Mouse (Mus musculus): Measurements from ENCODE around the gene Ldb2.

Ldb2 gene

DNA sequence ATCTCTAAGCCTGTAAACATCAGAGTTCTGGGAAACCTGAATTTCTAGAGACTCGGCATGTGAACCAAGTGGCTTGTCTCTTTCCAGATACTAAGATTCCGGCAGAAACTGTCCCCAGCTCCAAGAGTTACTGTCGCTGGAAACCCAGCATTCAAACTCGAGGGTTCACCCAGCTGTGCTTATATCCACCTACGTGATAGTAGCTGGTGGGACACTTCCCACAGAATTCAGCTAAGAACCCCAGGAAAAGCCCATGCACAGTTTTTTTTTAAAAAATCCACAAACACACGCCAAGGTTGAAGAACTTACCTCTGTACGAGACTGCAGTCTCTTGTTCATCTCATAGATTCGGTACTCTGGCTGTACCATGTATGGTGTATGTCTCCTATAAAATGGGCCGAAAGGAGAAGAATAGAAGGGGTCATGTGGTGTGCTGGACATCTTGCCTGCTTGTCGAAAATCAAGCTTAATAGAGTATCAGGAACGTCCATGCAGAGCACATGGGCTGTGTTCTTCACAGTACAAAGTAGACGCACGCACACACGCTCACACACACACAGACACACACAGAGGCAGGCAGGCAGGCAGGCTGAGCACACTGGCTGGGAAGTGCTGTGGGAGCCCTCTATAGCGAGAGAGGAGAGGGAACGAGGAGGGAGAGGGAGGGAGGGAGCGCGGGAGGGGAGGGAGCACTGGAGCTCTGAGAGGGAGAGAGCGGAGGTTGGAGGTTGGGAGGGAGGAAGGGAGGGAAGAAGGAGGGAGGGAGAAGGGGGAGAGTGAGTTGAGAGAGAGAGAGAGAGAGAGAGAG is at the start of gene Ldb2:
TSS of gene Ldb2 (minus strand) at position 628 of the 808 bp plus-strand sequence.
- DNase-seq (ENCODE audit: low spot score): peak; percentile 51

DNA sequence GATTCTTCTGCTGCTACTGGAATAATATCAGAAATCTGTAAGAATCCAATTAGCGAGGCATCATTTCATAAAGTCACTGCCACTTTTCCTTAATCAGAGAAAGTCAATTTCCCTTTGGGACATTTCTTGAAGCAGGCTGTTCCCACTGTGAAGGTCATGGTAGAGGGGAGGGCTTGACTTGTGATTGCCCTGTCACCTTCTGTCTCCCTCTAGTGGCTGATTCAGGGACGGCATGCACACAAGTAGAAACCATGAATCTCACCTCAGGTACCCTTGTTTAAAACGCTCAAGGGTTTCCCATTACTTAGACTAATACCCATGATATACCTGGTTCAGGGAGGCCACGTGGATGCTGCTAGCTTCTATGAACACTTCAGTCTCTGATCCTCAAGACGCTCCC is 31.8 kb upstream of the Ldb2 start:
- peak; percentile 22 for DNase-seq (ENCODE audit: low spot score)

DNA sequence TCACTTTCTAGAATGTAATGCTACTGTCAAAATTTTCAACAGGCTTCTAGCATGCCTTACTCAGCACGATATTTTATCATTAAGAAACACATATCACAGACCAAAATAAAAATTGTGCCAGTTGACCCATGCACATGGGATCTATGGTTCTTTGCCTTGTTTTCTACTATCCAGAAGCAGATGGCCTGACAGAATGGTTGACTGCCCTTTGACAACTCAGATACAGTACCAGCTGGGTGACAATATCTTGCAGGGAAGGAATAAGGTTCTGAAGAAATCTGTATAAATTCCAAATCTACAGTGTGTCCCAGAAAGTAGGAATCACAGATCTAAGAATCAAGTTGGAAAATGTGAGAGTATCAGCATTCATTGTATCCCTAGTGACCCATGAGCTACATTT is 16.0 kb upstream of the Ldb2 start:
- no peak for DNase-seq (ENCODE audit: low spot score)

DNA sequence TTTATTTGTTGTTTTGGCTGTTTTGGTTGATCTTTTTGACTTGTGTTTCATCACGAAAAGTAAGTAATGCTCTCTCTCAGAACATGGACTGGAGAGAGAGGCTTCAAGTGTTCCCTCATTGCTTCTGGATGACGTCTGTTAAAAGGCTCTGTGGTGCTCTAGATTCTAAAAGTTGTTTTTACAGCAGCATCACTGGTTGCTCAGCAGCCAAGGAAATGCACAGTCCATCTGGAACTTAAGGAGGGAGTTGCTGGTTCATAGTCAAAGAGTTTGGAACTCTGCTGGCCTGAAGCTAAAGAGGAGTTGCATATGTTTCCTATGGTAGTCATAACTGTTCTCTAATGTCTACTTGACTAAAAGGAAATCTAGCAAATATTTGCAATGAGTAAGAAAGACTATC is 6.5 kb upstream of the Ldb2 start:
- no peak for DNase-seq (ENCODE audit: low spot score)

DNA sequence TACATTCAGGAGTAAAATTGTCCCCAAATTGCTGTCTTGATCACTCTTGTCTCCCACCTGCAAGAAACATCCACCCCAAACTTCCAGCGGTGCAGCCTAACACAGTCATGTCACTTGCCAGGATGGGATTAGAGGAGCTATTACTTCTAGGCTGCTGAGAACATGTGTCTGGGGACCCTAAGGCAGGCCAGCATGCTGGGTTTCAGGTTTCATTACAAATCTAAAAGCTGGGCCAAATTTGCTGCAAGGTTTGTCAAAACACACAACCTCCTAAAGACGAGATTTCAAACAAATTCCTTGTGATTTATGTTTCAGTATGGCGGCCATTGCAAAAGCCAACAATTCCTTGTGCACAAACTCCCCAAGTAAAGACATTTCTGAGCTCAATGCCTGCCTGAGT is 1.6 kb upstream of the Ldb2 start:
- DNase-seq (ENCODE audit: low spot score): no peak

DNA sequence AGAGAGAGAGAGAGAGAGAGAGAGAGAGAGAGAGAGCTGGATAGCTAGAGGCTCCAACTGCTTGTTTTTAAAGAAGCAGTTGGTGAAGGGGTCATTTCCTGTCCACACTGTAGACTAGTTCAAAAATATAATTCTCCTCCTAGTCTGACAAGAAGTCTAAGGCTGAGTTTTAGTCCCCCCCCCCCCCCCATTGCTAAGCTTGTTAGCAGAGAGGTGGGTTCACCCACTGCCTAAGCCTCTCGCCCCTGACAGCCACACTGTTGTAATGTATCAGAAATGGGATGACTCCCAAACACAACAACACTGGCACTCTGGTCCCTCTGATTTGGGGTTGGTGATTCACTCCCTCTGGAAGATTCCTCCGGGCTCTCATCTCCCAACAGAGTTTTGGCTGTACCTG is 381 bp upstream of the Ldb2 start:
- no peak for DNase-seq (ENCODE audit: low spot score)

DNA sequence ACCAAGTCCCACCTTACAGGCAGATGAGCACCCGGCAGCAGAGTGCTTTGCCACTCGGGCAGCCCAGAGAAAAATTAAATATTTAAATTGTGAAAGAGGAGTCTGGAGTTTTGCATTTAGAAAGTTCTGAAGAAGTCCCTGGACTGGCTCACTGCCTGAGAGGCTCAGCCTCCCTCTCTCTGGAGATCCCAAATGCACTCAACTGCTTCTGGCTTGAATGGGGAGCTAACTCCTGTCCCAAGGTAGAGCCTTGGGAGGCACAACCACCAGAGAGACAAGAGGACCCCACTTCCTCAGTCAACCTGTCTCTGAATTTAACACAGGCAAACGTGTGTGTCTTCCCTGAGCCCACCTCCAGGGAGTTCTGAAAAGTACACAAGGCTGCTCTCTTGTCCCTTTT is 987 bp downstream of the Ldb2 start:
- no peak for DNase-seq (ENCODE audit: low spot score)

DNA sequence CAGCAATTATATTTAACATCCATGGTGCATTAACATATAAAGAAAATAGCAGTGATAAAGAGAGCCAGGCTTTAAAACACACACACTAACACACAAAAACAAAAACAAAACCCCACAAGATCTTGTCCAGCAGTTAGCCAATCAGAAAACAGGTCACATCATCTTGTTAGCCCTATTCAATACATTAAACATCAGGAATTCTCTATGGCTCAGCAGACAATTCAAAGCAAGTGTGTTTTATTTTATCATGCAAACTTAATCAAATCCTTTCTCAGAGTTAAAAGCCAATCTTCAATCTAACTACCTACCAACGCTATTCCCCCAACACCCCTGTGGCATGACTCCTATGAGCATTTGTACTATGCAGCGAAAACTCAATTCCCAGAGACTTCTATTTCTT is 1.4 kb downstream of the Ldb2 start:
- DNase-seq (ENCODE audit: low spot score): no peak

DNA sequence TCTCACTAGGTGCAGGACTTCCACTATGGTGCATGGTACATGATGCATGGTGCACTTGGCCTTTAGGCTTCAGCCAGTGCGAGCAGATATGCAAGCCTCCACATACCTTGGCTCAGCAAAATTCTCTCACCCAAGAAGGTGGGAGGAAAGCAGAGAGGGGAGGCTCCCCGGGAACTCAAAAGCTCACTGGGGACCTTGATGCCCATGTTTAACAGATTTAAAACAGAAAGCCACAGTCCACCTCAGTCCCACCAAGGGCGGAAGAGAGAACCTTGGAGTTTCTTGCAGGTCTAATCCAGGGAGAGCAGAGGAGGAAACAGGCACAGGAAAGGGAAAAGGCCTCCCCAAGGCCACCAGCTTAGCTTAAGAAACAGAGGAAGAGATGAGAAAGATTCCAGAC is 14.9 kb downstream of the Ldb2 start:
- DNase-seq (ENCODE audit: low spot score): no peak

DNA sequence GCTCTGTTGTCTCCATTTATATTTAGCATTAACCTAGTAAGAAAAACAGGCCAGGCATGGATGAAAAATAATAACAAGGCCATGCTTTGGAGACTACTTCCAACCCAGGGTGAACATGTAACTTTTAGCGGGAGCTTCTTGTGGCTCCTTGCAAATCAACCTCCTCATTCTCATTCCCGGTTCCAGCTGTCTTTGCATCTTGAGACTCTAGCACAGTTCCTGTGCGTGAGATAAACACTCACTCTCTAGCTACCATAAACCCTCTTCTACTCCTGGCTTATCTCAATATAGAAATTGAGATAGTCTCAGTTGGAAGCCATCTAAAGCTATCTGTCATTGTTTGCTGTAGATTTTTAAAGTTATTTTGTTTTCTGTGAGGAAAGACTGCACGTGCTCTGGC is 20.1 kb downstream of the Ldb2 start:
- no peak for DNase-seq (ENCODE audit: low spot score)

DNA sequence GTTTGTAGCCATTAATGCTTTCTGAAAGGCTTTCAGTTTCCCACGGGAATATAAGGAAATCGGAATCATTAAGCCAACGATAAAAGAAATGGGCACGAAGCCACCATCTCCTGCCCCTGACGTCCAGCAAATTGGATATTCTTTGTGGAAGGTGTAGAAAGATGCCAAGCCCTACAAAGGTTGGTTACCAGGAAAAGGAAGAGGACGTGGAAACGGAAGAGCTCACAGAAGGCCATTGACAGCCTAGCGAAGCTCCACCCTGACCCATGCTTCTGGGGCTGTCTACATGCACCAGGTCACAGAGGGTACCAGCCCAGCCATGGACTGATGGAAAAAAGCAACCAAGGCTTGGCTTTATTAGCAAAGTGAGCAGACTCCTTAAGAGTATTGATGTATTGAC is 31.0 kb downstream of the Ldb2 start:
- DNase-seq (ENCODE audit: low spot score): no peak

DNA sequence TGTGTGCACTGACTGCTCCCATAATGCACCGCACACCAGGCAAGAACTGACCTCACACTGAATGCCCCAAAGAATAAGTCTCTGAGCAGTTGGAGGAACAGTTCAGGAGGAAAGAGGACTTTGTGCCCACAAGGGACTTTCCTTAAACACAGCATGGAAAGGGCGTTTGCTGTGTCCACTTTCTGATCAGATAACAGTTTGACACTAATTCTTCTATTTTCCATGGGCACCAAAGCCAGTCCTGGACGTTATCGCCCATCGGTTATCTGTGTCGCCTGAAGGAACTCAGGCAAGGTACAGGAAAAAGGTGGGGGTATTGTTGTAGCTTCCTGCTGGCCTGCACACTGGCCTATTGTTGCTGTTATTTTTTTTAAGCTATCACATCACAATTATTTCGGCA is 34.6 kb downstream of the Ldb2 start:
- no peak for DNase-seq (ENCODE audit: low spot score)

DNA sequence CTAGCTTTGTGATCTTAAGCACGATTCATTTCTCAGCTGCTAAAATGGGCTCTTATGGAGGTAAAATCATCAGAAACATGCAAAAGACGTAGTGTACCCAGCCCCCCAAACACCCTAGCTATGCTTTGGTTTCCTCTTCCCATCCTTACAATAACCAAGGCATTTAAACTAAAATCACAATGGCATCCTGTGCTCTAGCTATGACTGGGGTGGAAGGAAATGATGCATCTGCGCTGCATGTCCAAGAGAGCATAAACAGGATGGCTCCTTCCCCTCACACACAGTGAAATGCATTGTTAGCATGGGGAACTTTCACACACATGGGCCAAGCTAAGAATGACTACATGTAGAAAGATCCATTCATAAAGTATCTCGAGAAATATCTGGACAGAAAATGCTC is 40.3 kb downstream of the Ldb2 start:
- DNase-seq (ENCODE audit: low spot score): no peak

DNA sequence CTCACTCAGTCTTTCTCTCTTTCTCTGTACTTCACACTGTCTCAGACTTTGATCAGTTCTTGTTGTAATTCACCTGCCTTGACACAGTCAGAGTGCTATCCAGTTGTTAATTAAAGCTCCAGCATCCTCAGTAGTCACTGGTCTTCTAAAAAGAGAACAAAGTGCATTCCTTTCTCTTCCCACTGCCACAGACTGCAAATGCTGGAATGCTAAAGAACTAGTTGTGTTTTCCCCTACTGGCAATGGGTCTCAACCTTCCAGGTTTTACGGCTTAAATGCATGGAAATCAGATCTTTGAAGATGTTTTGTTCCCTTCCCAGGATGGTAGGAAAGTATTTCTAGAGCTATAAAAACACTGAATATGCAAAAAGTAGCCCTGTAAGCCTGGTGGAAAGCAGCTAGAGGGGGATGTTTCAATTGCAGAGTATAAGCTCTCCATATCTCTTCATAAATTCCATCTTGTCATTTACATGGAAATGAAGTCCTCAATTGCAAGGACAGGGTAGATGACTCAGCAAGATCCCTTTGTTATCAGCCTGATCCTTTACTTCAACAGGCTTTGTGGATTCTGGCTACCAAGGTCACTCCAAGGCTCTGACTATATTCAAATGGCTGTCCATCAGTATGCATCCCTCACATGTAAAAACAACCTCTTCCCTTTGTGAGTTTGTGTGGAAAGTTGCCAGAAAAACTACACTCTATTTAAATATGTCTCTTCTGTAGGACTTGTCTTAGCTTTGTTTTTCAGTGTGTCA is 45.1 kb downstream of the Ldb2 start:
- DNase-seq (ENCODE audit: low spot score): no peak

DNA sequence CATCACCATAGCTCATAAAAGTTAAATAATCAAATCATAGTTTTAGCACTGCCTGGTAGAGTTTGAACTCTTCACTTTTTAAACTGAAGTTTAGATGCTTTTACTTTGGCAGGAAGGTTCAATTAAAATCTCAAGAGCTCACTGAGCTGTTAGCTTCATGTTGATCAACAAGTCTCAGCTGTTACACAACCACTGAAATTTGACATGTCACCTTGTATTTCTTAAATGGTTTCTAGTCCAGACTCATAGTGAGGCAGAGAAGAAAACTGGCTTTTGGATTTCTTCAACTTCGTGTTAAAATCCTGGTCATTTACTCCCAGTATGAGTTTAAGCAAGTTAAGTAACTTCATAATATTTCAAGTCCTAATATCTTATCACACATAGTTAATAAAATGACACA is 53.8 kb downstream of the Ldb2 start:
- no peak for DNase-seq (ENCODE audit: low spot score)

DNA sequence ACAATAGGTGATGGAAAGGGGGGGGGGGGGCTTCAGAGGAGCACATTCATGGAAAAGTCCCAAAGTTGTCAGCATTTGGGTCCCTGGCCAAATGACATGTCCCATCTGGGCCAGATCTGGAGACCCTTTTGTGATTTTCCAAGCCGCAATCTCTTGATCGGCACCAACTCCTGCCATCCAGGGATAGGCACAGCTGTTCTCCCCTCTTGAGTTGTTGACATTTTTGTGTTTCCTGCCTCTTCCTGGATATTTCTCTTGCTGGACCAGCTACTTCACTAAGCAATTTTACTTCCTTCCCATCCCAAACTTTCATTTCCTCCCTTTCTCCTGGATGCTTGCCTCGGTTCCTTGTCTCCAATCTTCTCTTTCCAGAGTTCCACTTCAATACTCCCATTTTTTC is 63.1 kb downstream of the Ldb2 start:
- no peak for DNase-seq (ENCODE audit: low spot score)

DNA sequence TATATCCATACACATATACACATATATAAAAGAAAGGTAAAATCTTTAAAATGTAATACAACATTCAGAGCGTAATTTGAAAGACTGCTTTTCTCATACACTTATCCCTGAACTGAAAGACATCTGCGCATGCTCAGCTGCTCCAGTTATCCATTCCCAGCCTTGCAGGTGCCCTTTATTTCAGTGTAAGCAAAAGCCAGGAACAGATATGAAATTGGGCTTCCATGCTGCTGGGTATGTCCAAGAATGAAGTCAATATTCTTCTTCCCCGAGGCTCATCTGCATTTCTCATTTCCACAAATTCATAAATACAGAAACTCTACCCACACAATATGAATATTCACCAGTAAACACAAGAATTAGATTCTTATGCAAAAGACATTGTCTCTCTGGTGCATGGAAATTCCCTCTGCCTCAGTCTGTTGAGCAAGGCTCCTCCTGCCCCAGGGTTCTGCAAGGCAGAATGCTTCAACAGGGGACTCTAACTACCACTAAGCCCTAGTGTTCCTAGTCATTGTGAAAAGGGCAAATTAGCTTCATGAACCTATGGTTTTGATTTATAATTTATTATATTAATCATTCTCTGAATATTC is 65.3 kb downstream of the Ldb2 start:
- DNase-seq (ENCODE audit: low spot score): no peak

DNA sequence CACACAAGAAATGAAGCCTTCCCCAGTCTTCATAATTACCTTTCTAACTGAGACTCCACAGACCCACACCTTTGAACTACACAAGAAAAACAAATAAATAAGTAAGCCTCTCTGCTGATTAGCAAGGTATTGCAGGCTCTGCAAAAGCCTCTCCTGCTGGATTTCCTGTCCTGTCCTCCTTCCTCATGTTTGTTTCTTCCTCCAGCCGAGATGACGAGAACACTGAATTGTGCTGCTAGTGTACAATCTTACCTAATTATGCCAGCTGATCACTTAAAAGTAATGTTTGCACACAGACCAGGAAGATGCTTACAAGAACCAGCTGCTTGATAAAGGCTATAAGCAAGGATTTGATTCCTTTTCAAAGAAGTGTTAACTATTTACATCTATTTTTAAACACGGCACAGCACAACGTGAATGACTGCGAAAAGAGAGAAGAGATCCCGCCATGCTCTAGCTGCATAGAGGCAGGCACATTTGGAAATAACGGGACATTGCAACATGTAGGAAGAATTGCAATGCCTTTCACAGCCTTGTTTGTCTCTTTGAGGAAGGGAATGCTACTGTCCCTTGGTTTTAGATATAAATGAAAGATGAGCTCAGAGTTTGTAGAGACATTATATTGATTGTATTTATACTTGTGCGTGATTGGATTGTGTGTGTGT is 69.7 kb downstream of the Ldb2 start:
- DNase-seq (ENCODE audit: low spot score): no peak

DNA sequence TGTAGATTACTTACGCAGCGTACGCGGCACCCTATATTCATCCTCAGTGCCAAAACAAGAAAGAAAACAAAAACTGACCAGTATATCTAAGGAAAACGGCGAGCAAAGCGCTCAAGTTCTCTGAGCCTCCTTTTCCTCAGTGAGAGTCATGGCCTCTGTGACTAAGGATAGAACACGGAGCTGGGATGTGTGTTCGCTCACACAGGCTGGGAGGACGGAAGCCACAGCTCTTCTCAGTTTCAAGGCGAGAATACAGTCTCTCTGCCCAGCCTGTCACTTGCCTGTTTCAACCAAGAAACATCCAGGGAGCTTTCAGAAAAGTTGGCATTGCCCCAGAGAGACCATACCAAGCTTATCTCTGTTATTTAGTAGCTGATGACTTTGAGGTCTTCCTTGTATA is 71.5 kb downstream of the Ldb2 start:
- DNase-seq (ENCODE audit: low spot score): no peak

DNA sequence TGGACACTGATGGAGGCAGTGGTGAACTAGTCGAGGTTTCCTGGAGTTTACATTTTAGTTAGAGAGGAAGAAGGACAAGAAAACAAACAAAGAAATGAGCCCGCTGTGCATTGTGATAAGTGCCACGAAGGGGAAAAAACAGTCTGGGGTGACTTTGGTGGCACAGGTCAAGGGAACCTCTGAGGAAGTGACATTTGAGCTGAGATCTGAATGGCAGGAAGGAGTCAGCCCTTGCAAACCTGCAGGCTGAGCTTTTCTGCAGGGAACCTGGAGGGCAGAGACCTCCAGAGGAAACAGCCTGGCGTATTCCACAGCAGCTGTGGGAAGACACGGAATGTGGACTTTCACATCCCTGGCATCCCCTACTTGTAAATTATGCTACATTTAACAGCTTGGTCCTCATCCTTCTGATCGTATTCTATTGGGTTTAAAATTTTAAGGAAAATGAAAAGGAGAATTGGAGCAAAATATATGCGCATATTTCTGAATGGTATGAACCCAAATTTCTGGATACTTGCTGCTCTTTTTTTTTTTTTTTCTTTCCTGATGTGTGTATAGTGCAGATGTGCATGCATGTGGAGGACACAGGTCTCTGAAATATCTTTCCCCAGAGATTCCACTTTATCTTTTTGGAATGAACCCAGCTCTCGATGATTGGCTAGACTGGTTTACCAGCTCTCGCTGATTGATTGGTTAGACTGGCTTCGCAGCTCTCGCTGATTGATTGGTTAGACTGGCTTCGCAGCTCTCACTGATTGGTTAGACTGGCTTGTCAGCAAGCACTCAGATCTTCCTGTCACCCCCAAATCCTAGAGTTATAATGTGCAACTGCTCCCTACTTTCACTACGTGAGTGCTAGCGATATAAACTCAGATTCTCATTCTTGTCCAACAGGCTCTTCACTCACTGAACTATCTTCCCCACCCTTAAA is 72.7 kb downstream of the Ldb2 start:
- DNase-seq (ENCODE audit: low spot score): no peak

DNA sequence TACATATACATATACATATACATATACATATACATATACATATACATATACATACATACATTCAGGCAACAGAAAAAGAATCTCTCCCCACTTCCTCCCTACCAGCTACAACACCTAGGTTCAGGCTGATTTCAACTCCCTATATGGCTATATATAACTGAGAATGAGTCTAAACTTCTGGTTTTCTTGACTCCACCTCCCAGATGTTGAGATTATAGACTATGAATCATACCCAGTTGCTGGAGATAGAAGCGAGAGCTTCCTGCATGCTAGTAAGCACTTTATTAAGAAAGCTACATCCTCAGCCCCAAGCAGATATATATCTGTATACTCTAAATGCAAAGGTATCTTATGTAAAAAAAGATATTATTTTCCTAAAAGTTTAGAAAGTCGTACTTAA is 74.0 kb downstream of the Ldb2 start:
- no peak for DNase-seq (ENCODE audit: low spot score)

DNA sequence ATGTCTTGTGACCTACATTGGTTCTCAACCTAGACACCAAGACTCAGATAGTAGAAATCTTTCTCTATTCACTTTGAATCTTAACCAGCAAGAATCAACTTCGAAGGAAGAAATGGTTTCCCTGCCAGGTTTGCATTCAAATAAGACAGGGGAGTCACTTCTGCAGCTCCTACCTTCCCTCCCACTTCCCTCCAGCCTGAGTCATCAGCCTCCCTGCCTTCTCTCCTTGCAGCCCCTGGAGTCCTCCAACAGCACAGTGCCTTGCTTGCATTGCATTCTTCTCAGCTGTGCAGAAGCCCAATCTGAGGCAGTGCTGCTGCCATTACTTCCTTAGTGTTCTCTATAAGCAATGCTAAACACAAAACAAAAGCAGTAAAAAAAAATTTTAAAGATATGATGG is 79.6 kb downstream of the Ldb2 start:
- DNase-seq (ENCODE audit: low spot score): no peak

Measured in urinary bladder, postnatal 14 days (tissue).